Mouse (Mus musculus): ENCODE data around the gene Palld.
A peak's percentile ranks its signal among the peaks of the same experiment; 100 is the strongest.

Gene Palld

GRCm38 (mm10) chr8:61685280-61685679 is 217.2 kb downstream of the Palld start:
- DNase-seq (ENCODE audit: low spot score in 2 of 2) = no peak

GRCm38 (mm10) chr8:61684280-61684939 is 218.1 kb downstream of the Palld start:
- DNase-seq (ENCODE audit: low spot score in 2 of 2) = no peak

DNA sequence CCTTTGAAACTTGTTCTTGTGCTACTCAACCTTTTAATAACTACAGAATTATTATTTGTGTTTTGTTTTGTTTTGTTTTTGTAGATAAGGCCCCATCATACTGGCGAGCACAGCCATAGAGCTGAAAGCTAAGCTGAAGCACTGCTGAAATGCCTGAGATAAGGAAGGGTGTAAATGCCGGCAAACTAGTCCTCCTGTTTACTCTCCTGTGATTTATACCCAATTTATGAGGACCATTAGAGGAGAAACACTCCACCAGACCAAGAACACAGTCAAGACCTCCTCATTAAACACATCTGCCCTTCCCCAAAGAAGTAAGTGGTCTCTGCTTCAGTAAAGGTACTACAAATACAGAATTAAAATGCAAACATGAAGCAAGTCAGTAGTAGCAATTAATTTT is 219.6 kb downstream of the Palld start:
- DNase-seq (ENCODE audit: low spot score in 2 of 2) = no peak

DNA sequence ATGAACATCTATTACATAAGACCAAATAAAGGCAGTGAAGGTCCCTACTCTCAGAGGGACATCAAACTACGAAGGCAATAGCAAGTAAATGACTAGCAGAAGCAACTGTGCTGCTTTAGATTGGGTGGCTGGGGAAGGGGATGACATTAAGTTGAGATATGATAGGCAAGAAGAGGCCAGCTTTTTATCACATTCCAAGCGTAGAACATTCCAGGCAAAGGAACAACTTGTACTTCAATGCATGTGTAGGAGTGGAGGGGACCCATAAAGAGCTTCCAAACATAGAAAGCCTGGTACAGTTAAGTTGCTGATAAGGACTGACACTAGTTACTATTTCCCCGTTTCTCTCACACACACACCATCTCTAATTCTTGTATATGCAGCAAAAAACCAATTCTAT is 221.3 kb downstream of the Palld start:
- DNase-seq (ENCODE audit: low spot score in 2 of 2) = no peak

DNA sequence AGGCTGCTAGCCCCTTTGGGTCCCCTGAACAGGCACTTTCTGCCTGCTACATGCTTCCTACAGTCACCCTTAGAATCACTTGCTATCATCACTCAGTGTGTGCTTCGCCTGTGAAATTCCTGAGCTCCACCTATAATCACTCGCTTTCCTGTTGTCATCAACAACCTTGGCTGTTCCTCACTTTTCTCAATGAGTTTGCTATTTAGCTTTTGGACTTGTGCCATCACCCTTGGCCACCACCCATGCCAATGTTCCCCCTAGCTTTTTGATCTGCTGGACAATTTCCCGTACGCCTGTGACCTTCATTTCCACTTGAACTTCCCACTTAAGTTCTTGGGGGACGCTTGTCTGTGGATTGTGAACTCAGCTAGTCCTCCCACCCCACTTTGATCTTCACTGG is 225.3 kb downstream of the Palld start:
- no peak for DNase-seq (ENCODE audit: low spot score in 2 of 2)

GRCm38 (mm10) chr8:61671151-61671550 is 231.3 kb downstream of the Palld start:
- no peak for DNase-seq (ENCODE audit: low spot score in 2 of 2)

GRCm38 (mm10) chr8:61670376-61670775 is 232.1 kb downstream of the Palld start:
- no peak for DNase-seq (ENCODE audit: low spot score in 2 of 2)

GRCm38 (mm10) chr8:61666919-61667318 is 235.6 kb downstream of the Palld start:
- DNase-seq (ENCODE audit: low spot score in 2 of 2) = no peak

DNA sequence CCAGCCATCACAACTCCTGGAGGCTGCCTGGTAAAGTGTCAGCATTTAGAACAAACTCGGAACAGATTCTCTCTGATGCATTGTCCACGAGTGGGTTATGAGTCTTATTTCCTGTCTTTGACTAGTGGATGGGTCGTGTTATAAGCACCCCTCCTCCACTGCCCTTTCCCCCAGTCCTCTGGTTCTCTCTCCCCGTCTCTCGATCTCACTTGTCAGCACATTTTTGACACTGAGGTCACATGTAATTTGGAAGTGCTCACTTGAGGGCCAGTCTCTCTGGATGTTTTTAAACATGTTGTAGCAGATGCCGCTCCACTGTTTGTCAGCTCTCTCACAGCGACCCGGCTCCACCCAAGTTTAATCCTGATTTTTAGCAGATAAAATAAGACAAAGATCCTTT is 237.5 kb downstream of the Palld start:
- DNase-seq (ENCODE audit: low spot score in 2 of 2) = no peak

DNA sequence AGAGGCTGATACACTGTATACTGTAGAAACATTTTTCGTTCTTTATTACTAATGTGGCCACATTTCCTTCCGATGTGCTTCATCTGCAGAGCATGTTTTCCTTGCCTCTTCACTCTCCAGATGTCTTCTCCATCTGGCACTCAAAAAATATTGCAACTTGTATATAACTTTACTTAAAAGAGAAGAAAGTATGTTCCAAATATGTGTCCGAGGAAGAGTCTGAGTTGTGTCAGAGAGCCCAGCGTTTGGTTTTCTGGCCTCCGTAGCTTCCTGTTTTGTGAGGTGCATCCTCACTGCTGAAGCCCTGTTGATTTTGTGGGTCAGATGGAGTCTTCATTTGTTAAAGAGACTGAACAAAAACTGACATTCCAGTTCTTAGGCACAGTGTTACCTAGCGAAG is 238.3 kb downstream of the Palld start:
- DNase-seq (ENCODE audit: low spot score in 2 of 2) = no peak

- DNase-seq (ENCODE audit: low spot score in 2 of 2) = no peak
Observed at GRCm38 (mm10) chr8:61662829-61663228, 239.7 kb downstream of the Palld start.

DNA sequence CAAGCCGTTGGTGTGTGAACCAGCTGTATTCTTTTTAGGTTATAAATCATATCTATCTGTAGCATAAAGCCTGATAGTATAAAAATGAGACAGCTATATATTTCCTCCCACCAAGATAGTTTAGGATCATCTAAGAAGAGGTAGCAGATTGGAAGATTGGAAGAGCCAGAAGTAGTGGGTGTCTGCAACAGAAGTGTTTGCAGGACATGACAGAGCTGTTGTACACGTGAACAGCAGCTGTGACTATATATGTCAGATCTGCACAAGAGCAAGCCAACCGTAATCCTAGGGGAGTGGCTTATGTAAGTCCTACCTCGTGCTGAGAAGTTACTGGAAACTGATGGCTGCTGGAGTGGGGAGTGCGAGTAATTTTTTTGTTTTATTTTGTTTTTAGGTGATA is 240.9 kb downstream of the Palld start:
- peak in 1 of 2 experiments; percentile 35 for DNase-seq (ENCODE audit: low spot score in 2 of 2)

DNA sequence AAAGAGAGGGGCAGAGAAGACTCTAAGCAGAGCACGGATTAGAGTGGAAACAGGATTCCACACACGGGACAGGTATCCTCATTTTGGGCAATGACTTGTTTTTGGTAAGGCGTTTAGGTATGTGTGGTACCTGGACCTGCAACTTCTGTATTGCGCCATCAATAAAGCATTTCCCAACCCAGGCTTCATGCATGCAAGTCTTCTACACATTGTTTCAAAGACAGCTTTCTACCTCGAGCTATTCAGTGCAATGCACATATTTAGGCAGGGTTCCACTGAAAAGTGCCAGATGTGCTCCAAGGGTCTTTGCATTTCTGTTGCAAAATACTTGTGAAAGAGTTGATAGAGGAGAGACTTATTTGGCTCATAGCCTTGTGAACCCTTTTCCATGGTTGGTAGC is 241.5 kb downstream of the Palld start:
- DNase-seq (ENCODE audit: low spot score in 2 of 2) = no peak

GRCm38 (mm10) chr8:61651955-61652354 is 250.5 kb downstream of the Palld start:
- DNase-seq (ENCODE audit: low spot score in 2 of 2) = no peak

GRCm38 (mm10) chr8:61646195-61646835 is 256.2 kb downstream of the Palld start:
- DNase-seq (ENCODE audit: low spot score in 2 of 2) = no peak

GRCm38 (mm10) chr8:61645642-61646041 is 256.8 kb downstream of the Palld start:
- no peak for DNase-seq (ENCODE audit: low spot score in 2 of 2)

DNA sequence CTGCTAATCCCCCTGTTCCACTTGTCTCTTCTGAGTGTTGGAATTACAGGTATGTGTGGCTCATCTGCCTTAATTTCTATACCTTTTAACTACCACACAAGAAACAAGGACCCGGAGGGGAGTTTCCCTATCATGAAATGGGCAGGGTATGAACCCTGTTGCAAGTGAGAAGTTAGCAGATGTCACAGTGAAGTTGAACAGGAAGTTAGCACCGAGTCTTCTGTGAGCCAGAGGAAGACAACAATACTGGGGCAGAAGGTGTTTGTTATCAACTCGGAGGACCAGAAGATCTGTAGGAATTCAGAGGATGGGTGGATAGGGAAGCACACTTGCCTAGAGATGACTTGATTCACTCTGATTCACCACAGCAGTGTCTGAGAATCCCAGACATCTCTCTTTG is 259.3 kb downstream of the Palld start:
- DNase-seq (ENCODE audit: low spot score in 2 of 2) = no peak

- DNase-seq (ENCODE audit: low spot score in 2 of 2) = no peak
Observed at GRCm38 (mm10) chr8:61642358-61642847, 260.1 kb downstream of the Palld start.

GRCm38 (mm10) chr8:61639596-61639995 is 262.9 kb downstream of the Palld start:
- DNase-seq (ENCODE audit: low spot score in 2 of 2) = no peak

GRCm38 (mm10) chr8:61639008-61639407 is 263.5 kb downstream of the Palld start:
- no peak for DNase-seq (ENCODE audit: low spot score in 2 of 2)

DNA sequence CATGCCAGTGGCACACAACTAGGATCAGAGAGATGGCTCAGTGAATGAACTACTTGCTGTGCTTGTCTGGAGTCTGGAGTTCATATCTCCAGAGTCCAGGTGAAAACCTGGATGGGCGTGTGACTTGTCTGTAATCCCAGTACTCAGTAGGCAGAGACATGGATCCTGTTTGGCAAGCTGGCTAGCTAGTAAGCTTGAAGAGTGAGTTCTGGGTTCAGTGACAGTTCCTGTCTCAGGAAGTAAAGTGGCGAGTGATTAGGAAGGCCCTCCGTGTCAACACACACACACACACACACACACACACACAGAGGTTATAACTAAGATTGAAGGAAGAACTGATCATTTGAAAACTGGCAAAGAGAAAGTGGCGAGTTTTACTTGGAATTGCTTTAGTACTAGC is 264.8 kb downstream of the Palld start:
- no peak for DNase-seq (ENCODE audit: low spot score in 2 of 2)

DNA sequence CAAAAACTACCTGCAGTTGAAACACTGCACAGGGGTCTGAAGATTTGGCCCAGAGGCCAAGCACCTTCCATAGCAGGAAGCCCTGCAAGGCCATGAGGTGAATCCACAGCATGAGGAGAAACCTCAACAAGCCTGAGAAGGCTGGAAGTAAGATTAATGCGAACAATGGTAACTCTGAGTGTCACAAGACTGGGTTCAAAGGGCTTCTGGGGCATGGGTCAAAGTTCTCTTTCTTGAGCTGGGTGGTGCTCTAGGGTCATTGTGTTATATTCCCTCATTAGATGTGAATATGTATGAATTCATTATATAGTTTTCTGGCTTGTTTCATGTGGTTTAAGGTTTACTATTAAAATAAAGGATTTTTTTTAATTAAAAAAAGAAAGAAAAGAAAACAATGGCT is 267.7 kb downstream of the Palld start:
- no peak for DNase-seq (ENCODE audit: low spot score in 2 of 2)

- DNase-seq (ENCODE audit: low spot score in 2 of 2) = no peak
Observed at GRCm38 (mm10) chr8:61632331-61632730, 270.2 kb downstream of the Palld start.

DNA sequence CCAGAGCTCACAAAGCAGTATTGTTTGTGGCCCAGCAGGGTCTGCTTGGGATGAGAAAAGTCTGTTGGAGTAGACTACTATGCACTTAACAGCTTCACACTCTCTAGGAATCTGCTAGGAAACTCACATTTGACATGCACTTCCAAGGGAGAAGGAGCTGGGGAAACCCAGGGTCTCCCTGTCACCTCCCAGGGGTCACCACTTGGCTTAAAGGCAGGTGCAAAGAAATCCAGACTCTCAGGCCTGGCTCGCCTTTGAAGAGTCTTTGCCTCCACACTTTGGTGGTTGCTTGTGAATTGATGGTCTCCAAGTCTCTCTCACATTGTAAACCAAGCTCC is 272.9 kb downstream of the Palld start:
- no peak for DNase-seq (ENCODE audit: low spot score in 2 of 2)
